Mouse (Mus musculus) small intestine, adult 2 months (tissue): Measurements from ENCODE around the gene Hoxd9.

Source experiments
- CTCF ChIP-seq: fragments of 200-500 bp; IDR thresholded peaks from 2 replicates; pipeline ENCODE4 v1.5.1; 2012; ENCODE audit warnings: low read depth, mild to moderate bottlenecking, control low read depth, inconsistent platforms, low read length, moderate library complexity, mixed read lengths; ENCODE audit not compliant: insufficient replicate concordance, insufficient read length; ENCODE audit errors: extremely low read depth
- POLR2A ChIP-seq: fragments of 200-500 bp; IDR thresholded peaks from 2 replicates; pipeline ENCODE4 v1.6.1; 2012; ENCODE audit warnings: low read depth, mild to moderate bottlenecking, control low read depth, inconsistent platforms, low read length, moderate library complexity

GRCm38 (mm10) chr2:74733317-74733661 is 35.8 kb downstream of the Hoxd9 start:
- TF ChIP-seq POLR2A (no peak), CTCF (no peak)
